Mouse (Mus musculus): Measurements from ENCODE around the gene Fdxacb1.

Gene Fdxacb1

DNA sequence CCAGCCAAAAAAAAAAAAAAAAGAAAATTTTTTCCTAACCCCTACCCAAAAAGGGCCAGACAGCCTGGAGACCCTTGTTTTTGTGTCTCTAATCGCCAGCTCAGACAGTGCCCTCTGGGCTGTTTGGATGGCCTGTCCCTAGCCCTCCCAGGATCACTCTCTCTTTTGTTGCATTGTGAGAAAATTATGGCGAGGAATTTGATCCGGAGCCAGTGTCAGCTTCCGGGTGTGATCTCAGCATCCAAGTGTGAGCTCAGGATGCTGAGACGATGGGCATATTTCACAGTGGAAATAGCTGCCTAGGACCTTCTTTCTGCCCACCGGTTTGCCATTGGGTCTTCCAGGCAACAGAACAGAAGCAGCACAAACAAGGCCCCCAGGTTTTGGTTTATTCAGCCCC lies 17.3 kb upstream of the Fdxacb1 start:
- no peak for DNase-seq

DNA sequence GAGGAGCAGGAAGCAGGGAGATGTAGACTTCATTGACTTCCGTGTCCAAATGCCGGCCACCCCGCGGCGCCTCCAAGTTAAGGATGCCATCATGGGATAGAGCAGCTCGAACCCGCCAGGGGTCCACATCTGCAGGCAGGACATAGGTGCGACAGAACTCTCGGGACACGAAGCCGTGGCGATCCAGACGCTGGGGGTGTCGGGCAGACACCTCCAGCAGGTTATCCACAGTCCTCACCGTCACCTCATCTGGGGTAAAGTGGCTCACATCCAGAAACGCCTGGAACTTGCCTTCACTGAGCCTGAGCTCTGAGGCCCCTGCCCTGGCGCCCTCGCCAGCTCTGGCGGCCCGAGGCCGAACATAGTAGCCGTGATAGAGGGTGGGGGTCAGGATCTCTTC lies 16.7 kb upstream of the Fdxacb1 start, which contains the start of gene Cryab:
Gene Cryab, plus strand, starts transcription at position 3 of the 400 bp plus-strand sequence.
- no peak for DNase-seq

DNA sequence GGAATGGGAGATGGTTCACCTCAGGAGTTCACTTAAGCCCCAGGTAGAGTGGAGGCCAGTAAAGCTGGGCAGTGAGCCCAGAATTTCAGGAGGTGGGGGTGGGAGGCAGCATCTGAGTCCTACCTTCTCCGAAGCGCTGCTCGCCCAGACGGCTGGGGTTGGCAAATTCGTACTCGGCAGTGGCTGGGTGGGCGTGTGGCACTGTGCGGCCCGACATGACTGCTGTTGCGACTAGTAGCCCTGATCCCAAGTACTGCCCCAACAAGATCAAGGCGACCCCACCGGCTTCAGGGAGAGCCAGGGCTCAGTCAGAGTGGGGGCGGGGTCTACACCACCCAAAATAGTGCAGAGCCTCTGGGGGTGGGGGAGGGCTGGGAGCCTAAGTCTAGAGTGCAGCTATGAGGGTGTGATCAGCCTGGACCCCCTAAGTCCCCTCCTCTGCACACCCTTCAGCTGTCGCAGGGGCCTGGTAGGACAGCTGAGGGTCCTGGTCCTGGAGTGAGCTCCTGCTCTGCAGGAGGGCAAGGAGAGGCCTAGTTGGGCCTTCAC lies 15.9 kb upstream of the Fdxacb1 start, which contains the start of gene Hspb2:
Gene Hspb2, minus strand, starts transcription at position 301 of the 549 bp plus-strand sequence.
- DNase-seq = no peak

DNA sequence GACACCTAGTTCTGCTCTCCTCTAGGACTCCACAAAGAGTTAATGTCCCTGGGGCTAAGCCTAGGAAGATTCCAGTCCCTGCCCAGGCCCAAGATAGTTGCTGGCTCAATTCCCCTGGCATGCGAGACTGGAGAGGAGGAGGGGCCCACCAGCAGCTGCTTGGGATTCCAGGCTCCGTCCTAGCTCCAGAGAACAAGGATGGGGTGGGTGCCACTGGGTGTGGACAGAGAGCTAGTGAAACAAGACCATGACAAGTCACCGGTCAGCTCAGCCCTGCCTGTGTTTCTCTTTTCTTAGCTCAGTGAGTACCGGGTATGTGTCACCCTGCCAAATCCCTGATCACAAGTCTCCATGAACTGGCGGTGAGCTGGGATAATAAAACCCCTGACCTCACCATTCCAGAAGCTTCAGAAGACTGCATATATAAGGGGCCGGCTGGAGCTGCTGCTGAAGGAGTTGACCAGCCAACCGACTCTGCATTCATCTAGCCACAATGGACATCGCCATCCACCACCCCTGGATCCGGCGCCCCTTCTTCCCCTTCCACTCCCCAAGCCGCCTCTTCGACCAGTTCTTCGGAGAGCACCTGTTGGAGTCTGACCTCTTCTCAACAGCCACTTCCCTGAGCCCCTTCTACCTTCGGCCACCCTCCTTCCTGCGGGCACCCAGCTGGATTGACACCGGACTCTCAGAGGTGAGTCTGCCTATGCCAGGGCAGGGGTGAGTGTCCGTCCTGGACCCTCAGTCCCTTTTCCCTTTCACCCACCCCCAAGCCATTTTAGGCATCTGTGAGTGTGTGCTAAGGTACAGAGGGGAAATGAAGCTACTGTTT lies 15.0 kb upstream of the Fdxacb1 start:
- peak; percentile 69 to 76 for DNase-seq

DNA sequence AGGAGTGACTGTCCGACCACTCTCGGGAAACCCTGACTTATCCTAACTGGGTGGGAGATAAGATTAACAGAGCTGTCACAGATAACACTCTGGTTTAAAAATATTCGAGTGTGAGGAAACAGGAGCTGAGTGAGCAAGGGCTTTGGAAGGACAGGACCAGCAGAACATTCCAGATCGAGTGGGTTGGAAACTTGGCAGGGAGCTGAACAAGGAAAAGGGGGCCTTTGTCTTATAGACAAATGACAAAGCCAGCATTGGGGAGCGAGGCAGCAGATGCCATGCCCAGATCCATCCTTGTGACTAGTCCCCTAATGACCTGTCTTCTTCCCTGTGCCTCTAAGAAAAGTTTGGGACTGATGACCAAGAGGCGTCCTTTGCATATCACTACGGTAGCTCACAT lies 14.1 kb upstream of the Fdxacb1 start:
- no peak for DNase-seq

DNA sequence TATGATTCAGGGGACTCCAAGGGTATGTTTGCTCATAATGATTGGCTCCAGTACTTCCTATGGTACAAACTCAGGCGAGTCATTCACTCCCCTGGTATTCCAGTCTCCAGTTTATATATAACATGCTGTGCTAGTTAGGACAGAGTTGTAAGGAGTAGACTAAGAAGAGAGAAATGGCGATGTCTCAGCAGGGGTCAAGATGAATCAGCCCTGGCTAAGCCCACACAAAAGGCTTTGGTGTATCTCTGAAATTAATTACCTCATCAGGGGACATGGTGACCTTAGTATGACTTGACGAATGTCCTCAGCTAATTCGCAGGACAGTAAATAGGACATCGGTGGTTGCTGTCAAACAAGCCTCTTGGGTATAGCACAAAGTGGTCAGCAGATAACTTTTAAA lies 11.3 kb upstream of the Fdxacb1 start:
- no peak for DNase-seq

DNA sequence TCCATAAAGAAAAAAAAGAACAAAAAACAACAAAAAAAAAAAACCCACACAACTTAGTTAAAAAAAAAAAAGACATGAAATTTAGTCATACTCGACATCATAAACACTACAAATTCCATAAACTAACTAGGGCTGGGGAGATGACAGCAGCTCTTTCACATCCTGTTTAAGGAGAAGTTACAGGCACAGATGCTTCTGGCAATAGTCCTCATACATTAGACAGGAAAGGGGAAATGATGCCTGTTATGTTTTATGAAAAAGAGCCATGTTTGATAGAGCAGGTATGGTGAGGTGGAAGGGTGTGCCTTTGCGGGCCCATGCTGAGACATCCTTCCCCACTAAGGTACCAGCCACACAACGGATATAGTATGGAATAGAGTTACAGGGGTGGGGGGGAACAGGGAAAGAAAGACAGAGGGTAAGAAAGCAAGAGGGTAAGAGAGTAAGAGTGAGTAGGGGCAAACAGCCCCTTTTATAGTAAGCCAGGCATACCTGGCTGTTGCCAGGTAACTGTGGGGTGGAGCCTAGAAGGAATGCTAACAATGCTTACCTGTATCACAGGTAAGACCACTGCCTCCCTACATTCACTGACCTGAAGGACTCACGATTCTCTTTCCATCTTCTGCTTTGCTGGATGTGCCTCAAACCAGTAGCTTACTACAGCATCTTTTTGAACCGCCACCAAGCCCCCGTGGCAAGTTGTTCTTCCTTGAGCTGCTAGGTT lies 6.4 kb upstream of the Fdxacb1 start:
- DNase-seq = no peak

DNA sequence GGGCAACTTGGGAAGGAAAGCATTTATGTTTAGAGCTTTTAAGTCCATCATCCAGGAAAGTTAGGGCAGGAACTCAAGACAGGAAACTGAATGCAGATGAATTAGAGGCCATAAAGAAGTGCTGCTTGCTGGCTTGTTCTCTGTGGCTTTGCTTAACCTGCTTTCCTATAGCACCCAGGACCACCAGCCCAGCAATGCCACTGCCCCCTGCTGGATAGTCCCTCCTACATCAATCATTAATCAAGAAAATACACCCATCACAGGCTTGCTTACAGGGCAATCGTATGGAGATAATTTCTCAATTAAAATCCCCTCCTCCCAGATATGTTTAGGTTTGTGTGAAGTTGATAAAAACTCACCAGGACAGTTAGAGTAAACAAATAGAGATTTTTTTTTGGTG lies 4.7 kb upstream of the Fdxacb1 start:
- DNase-seq = no peak

DNA sequence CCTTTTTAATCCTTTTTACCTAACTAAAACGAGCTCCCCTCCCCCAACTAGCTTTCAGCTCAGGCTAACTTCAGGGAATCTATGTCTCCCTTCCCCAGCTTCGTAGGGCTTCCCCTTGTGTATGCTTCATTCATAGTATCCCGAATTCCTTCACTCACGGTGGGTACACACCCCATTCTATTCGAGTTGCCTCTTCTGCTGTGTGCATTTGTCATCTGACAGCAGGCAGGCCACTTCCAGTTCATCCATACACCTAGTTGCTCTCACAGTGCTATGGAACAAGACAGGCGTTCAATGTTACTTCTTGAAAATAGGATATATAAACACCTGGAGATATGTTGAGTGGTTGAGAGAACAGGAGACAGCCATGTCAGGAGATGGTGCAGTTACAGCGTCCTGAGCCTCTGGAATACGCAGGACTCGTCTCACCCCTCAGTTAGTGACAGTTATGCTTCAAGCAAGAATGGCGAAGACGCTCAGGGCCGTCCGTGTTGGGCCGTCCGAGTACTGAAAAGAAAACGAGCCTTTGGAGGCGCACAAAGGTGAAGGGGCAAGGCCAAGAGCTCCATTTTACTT lies 417 bp upstream of the Fdxacb1 start:
- DNase-seq = no peak

DNA sequence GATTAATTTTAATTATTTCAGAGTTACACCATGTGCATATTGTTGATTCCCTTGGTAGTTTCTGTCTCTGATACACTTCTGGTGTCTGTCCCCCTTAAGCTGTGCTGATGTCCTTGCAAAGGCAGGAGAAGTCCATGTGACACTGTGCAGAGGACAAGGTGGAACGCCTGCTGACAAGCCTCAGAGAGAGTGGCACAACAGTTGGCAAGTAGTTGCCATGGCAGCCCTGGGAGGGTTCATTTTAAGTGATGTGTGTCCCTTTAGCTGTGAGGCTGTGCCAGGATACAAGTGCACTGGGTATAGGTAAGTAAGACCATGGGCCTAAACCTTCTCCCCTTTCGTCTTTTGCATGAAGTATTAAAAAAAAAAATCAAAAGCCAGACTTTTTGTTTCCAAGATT lies 2.0 kb downstream of the Fdxacb1 start:
- no peak for DNase-seq

DNA sequence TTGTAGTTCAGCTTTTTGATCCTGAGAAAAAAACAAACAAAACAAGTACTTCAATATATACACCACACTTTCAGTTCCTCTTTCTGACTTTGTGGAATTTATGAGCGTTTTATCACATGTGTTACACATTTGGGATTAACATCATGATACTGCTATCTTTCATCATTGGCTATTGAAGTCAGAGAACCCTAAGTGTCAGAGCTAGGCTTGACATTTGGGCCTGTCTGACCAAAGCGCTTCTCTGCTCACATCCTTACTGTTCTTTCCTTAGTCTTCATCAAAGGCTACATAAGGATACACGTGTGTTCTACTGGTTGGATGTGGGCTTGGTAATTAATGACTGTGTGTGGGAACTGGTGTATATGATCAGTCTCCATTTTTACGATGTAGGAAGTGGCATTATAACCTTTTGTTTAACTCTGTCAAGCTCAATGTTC lies 6.0 kb downstream of the Fdxacb1 start:
- no peak for DNase-seq

DNA sequence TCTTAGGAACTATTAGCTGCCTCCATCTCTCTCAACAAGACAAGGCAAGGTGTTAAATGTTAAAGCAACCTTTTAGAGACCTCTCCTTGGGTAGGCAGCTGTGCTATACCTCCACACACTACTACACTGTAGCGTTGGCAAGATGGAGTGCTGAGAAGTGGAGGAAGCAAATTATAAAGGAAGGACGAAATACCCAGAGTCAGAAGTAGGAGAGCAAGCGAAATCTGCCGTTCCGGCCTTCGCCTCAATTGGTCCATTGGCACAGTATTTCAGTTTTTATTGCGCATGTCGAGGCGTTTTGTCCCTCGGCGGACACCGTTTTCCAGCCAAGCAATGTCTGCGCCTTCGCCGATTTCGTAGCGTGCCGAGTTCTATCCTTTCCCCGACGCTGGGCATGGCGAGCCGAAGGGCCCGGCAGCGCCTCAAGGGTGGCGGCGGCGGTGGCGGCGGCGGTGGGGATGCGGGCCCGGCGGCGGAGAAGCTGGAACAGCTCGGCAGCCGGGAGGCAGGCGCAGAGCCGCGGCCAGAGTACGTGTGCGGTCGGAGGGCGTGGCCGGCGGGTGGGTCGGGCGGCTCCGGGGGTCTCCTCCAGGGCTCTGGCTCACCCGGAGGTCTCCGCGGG lies 7.1 kb downstream of the Fdxacb1 start, which contains the start of the genes Alg9 and 1110032A03Rik:
Gene Alg9, plus strand, starts transcription at position 29 of the 622 bp plus-strand sequence.
Gene 1110032A03Rik, minus strand, starts transcription at position 530 of the 622 bp plus-strand sequence.
- peak; percentile 86 to 92 for DNase-seq

DNA sequence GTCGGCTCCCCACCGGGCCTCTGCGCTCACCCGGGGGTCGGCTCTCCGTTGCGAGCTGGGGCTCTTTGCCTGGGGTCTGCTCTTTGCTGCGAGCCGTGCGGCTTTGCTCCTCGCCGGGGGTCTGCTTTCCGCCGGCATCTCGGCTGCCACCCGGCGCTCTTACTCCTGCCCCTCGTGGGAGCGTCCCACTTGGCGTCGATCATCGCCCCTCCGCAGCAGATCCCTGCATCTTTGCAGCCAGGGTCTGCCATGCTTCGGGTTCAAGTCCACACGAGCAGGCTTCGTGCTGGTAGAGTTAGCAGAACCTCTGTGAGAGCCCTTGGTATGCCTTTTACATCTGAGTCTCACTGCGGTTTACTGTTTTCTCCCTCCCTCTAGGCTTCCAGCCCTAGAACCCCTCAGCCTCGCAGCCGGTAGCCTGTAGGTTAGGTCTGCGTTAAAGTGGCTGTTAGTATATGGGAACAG lies 7.7 kb downstream of the Fdxacb1 start:
- DNase-seq = no peak

DNA sequence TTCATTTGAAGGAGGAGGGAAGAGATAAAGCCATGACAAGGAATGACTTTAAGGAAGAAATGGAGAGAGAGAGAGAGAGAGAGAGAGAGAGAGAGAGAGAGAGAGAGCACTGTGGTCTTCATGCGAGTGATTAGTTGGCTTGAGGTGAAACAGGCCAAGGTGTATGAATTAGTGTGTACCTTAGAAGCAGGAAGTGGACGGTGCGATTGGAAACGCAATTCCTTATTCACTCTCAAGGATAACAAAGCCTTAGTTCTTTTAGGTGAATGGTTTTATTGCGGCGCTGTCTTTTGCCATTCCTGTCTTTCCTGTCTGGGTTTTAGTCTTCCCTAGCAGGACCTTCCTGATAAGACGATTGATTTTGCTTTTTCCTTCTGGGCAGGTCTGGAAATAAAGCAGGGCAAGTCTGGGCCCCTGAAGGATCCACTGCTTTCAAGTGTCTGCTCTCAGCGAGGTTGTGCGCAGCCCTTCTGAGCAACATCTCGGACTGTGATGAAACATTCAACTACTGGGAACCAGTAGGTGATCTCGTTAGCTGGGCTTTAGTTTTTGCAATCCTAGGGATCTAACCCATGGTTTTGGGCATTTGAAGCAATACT lies 8.2 kb downstream of the Fdxacb1 start:
- no peak for DNase-seq

DNA sequence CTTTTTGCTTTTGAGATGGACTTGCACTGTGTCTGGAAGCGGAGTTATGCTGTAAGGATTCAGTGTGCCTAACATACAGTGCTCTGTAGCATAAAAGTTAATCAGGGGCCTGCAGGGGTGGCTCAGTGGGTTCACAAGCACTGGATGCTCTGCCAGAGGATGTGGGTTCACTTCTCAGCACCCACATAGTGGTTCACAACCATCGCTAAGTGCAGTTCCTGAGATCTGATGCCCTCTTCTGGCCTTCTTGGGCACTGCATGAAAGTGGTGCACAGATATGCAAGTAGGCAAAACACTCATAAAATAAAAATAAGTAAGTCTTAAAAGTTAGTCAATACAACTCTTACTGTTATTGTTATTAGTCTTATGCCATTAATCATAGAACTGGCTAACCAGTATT lies 14.1 kb downstream of the Fdxacb1 start:
- peak in 1 of 2 experiments; percentile 24 for DNase-seq

DNA sequence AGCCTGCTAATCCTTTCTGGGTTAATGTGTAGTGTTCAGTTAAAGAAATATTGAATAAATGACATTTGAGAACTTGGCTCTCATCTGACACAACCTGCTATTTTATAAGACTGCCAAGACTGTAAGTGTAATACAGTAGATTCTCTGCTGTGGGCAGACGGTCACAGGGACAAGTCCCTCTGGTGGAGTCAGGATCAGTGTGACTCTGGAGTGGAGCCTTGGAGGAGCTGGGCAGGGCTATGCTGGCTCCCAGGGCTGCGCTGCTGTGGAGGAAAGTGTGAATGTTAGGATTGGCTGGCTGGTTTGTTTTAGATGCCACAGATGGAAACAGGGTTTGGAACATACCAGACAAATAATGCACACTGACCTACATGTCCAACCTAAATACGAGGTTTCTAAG lies 27.2 kb downstream of the Fdxacb1 start:
- no peak for DNase-seq

DNA sequence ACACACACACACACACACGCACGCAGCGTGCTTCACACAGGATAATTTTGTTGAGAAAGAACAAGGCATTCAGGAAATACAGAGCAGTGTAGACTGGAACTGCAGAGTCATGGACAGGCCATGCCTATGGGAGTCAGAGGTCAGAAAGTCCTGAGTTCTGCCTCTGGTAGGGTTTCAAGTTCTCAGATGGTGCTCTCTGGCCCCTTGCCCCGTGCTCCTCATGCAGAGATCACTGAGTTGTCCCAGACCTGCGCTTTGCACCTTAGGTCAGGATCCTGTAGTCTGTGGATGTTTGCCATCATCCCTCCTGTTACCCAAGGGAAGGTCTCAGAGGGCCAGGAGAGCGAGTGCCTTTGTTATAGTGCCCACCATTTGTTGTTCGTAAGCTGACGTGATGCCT lies 28.7 kb downstream of the Fdxacb1 start:
- DNase-seq = no peak

DNA sequence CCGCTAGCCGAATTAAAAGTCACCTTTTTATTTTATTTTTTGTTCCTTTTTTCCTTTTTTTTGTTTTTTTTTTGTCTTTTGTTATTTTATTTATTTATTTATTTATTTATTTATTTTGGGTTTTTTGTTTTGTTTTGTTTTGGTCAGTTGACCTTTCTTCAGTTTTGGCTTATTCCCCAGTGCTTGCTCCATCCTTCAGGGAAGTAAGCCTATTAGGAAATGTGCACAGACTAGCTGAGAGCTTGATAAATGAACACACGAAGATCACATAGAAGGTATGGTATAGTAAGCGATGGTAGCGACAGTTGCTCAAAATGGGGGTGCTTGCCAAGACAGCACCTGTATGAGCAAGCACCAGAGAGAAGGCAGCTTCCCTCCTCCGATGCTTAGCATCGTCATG lies 29.6 kb downstream of the Fdxacb1 start:
- DNase-seq = no peak

DNA sequence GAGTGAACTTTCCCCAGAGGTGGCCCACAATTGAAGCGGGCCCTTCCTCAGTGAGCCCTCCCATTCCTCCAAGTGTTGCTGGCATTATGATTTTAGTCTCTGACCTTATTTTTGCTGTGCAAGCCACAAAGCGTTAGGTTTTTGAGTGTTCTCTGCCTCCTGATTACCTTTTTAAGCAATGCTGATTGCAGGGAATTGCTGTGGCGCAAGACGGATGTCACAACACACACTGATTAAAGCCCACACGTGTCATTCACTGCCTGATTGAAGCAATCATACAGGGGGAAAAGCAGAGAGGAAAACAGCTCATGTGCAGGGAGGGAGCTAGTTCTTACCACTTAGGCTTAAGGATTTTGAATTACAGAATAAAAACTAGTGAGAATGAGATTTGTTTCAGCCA lies 30.3 kb downstream of the Fdxacb1 start:
- no peak for DNase-seq

DNA sequence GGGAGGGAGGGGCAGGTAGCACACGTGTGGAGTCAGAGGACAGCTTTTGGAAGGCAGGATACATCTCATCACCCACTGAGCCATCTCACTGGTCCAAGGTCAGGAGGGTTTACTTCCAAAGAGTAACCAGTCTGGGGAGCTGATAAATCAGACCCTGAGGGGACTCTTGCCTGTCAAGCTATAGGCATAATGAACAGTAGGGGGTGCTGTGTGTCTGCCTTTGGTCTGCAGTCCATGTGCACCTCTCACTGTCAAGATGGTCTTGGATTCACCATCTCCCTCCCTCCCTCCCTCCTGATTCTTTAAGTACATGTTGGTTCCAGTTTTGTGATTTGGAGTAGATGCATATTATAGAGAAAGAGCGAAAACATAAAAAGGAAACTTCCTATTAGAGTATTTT lies 32.9 kb downstream of the Fdxacb1 start:
- DNase-seq = peak; percentile 42 to 48

DNA sequence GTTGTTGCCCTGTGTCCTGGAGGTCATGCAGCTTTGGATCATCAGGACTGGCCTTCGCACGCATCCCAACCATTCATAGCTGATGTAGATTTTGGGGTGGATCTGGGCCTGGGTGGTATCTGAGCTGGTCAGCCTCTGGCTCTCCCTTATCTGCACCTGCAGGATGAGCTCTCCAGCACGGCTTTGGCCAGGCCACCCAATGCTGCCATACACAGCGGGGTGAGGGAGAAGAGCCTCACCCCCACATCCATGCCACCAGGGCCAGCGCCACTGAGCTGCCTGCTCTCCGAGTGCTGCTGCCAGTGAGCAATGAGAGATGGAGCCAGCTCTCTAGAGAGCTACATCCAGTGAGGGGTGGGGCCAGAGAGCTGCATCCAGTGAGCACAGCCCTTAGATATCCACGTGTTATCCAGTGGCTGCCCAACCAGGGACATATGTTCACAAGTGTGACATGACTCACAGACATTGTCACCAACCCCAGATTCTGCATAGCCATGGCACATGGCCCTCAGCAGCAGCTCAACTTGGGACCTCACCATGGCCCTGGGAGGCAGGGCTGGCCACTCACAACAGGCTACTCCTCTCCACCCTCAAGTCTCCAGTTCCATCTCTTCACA lies 35.1 kb downstream of the Fdxacb1 start:
- DNase-seq = no peak

DNA sequence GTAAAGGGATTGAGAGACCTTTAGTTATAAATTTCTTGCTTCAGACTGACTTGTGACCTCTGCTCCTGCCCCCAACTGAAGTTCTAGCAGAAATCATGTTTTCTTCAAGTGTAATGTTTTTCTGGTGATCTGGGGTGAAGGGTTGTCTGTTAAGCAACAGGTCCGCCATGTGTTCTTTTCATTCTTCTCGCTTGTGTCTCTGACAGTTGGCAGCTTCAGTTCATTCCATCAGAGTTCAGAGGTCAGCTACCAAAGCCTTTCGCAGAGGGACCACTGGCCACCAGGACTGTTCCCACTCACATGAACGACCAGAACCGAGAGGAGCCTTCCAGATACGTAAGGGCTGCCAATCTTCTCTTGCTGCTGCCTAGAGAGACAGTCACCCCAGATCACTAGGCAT lies 40.4 kb downstream of the Fdxacb1 start:
- no peak for DNase-seq

Measured in cerebellum, adult 18-20 months (tissue).